Mouse (Mus musculus) E14TG2a.4 (cell line): ENCODE data around the gene Epb41l4b.

Source experiments
- H3K27me3 ChIP-seq: 2 replicates; pipeline ENCODE4 v1.6.1; 2014; ENCODE audit warnings: low read length, control low read depth; ENCODE audit not compliant: insufficient read depth
- H3K36me3 ChIP-seq: 2 replicates; pipeline ENCODE4 v1.6.1; 2014; ENCODE audit warnings: low read length, control low read depth; ENCODE audit not compliant: insufficient read depth
- H3K4me1 ChIP-seq: replicated peaks from 2 replicates; pipeline ENCODE4 v1.6.1; 2014; ENCODE audit warnings: low read depth, low read length, control low read depth
- H3K4me3 ChIP-seq: replicated peaks from 2 replicates; pipeline ENCODE4 v1.5.1; 2014; ENCODE audit warnings: mild to moderate bottlenecking, low read length
- H3K9me3 ChIP-seq: 2 replicates; pipeline ENCODE4 v1.6.1; 2014; ENCODE audit warnings: low read length, control low read depth
- CTCF ChIP-seq: conservative IDR thresholded peaks from 2 replicates; pipeline ENCODE4 v1.5.1; 2014; ENCODE audit warnings: low read length
- NANOG ChIP-seq: IDR thresholded peaks from 2 replicates; pipeline ENCODE4 v1.6.1; 2014; ENCODE audit warnings: borderline replicate concordance, low read length, mixed read lengths
- POU5F1 ChIP-seq: IDR thresholded peaks from 2 replicates; pipeline ENCODE4 v1.6.1; 2014; ENCODE audit warnings: low read length, borderline replicate concordance

The Epb41l4b gene

DNA sequence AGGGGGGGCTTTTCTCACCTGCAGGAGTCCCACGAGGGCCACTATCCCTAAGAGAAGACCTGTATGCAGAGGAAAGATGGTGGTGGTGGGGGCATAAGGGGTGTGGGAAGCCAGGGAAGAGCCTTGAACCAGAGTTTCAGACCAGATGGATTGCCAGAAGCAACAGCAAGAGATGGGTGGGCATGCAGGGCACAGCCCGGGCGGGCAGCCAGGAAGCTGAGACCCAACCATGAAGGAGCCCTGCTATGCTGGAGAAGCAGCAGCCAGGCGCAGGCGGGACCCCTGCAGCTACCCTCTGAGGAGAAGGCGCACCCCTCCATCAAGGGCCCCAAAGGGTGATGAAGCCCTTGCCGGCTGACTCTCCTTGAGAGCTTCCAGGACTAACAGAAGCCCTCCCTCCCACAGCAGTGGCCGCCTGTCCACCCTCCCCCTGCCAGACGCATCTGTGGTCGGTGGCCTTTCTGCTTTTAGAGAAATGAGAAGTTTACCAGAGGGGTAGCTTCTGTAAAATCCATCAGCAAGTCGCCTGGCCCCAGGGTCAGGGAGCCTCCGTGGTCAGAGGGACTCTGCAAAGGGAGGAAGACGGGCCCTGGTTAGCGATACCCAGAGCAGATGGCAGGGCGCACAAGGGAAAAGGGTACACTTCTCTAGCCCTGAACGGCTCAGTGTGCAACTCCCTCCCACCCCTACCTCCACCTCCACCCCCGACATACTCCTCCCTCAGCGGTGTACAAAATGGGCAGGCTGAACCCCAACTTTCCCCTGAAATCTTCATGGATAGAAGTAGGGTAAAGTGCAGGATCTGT lies 126.7 kb downstream of the Epb41l4b start:
- TF ChIP-seq POU5F1 (no peak), CTCF (no peak)
- peak overlapping the region; percentile 59 for H3K4me3 ChIP-seq
- no peaks in the 10 kb centered on the region for H3K9me3 ChIP-seq
- H3K27me3 ChIP-seq = peaks cover 25% of the 10 kb centered on the region
- peaks cover 8% of the 10 kb centered on the region; the same call in 1 of the 2 replicates for H3K4me1 ChIP-seq
- H3K36me3 ChIP-seq = no peaks in the 10 kb centered on the region

DNA sequence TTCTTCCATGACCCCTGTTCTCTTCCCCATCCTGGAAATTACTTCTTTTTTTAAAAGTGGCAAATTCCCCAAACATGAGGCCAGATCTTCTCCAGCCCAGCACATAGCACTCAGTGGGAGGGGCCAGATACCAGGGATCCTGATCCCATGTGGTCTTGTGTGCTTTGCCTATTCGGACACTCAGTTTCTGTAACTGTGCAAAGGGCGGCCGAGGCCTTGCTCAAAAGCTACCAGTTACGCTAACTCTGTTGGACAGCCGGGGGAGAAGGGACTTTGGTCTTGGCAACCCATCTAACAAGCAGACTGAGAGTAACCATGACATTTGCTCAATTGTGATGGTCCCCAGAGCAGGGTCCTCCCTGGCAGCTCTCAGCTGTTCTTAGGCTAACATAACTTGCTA lies 128.2 kb downstream of the Epb41l4b start:
- TF ChIP-seq POU5F1 (no peak), NANOG (no peak), CTCF (no peak)
- Histone ChIP-seq H3K4me1 (peaks cover 14% of the 10 kb centered on the region), H3K36me3 (no peaks in the 10 kb centered on the region), H3K9me3 (no peaks in the 10 kb centered on the region), H3K27me3 (peaks cover 34% of the 10 kb centered on the region), H3K4me3 (no peak overlapping the region)

DNA sequence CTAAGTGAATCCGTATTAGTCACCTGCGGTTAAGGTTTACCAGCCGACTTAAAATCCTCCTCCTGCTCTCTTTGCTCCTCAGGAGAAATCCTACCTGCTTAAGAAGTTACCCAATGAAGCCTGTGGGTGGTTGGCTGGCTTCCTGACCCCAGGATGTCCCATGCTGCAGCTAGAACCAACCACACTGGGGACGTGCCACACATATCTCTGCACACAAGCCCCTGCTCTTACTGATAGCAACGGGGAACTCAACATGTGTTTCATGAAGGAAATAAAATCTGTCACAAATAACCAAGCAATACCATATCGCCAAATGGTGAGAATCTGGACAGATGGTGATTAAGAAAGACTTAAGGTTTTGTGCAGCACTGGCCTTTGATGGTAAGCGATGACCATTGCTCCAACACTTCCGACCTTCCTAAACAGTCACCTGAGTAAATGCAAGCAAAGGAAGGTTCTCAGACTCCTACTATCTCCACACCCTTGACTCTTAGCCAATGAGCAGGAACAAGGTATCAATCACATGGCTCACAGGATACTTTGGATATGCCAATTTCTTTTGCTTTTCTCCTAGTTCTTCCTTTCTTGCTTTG lies 131.7 kb downstream of the Epb41l4b start:
- Histone ChIP-seq H3K4me3 (no peak overlapping the region), H3K4me1 (peaks cover 10% of the 10 kb centered on the region), H3K9me3 (no peaks in the 10 kb centered on the region), H3K36me3 (no peaks in the 10 kb centered on the region), H3K27me3 (peaks cover 40% of the 10 kb centered on the region)
- TF ChIP-seq CTCF = no peak
- no peak for TF ChIP-seq POU5F1
- no peak for TF ChIP-seq NANOG

DNA sequence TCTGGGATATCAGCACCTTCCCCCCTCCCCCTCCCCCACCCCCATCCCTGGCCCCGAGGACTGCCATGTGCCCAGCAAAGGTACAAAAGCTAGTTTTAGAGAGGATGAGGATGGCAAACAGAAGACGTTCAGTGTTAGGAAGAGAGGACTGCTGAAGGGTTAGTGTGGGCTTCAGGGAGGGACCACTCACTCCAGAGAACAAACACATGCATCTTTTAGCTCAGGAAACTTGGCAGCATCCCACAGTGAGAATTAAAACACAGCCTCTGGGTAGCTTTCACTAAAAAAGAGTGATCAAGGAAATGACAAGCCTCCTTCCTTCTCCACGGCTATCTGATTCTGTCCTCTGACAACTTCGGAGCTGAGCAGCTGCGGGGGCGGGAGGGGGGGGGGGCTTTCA lies 132.3 kb downstream of the Epb41l4b start:
- Histone ChIP-seq H3K9me3 (no peaks in the 10 kb centered on the region), H3K4me1 (peaks cover 6% of the 10 kb centered on the region), H3K4me3 (no peak overlapping the region), H3K36me3 (no peaks in the 10 kb centered on the region), H3K27me3 (peaks cover 39% of the 10 kb centered on the region)
- no peak for TF ChIP-seq NANOG
- no peak for TF ChIP-seq POU5F1
- no peak for TF ChIP-seq CTCF

DNA sequence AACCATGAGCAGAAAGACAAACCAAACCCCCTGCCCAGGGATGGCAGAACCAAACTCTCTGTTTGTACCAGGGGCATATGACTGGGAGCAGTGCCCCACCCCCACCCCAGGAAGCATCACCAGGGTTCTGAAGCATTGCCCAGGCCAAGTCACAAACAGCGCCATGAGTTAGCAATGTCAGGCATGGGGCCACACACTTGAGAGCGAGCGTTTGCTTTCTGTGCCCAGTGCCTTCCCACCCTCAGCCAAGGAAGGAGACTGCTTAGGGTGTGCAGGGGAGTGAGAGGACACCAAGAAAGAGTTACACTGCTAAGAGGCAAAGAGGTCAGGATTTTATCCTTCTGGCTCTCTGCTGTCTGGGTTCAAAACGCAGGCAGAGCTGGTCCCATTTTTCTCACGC lies 132.8 kb downstream of the Epb41l4b start:
- TF ChIP-seq NANOG = no peak
- no peak for TF ChIP-seq CTCF
- TF ChIP-seq POU5F1 = no peak
- Histone ChIP-seq H3K36me3 (no peaks in the 10 kb centered on the region), H3K27me3 (peaks cover 36% of the 10 kb centered on the region), H3K9me3 (no peaks in the 10 kb centered on the region), H3K4me3 (no peak overlapping the region), H3K4me1 (peaks cover 6% of the 10 kb centered on the region)

DNA sequence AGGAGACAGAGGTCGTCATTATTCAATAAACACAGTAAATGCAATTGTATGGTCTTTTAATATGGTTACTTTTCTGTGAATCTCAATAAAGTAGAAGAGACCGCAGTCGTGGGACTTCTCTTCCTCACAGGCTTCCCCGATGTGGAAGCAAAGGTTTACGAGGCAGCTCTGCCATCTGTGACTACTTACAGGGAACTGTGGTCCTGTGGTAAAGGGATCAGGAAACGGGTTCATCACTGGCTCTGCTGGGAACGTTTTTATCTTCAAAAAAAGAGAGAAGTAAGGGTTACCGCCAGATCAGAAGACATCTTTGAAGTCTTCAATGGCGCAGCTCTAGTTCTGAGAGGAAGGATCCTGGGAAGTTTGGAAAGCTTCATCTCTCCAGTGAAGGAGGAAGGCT lies 135.5 kb downstream of the Epb41l4b start:
- Histone ChIP-seq H3K9me3 (no peaks in the 10 kb centered on the region), H3K36me3 (no peaks in the 10 kb centered on the region), H3K4me3 (no peak overlapping the region), H3K27me3 (peaks cover 34% of the 10 kb centered on the region), H3K4me1 (peaks cover 7% of the 10 kb centered on the region)
- no peak for TF ChIP-seq NANOG

DNA sequence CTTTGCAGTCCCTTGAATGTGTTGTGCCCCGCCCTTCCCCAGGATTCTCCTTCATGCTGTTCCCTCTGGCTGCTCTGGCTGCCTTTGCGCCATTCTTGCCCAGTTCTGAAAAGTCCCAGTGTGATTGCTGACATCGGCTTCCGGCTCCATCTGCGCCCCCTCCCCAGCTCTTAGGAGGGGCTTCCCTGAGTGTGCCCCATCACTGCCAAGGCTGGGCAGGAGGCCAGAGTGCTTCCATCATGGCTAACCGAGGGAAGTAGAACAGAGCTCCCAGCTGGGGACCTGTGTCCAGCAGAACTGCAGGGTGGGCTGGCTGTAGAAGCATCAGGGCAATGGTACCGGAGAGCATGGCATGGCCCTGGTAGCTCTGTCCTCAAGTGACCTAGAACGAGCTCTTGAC lies 138.2 kb downstream of the Epb41l4b start:
- peaks cover 18% of the 10 kb centered on the region for H3K27me3 ChIP-seq
- H3K4me1 ChIP-seq = 0 out of 2 replicates have a peak, but pooled peaks cover 5% of the 10 kb centered on the region
- H3K9me3 ChIP-seq = no peaks in the 10 kb centered on the region
- H3K4me3 ChIP-seq = no peak overlapping the region
- no peak for TF ChIP-seq POU5F1
- TF ChIP-seq NANOG = no peak
- TF ChIP-seq CTCF = no peak
- H3K36me3 ChIP-seq = no peaks in the 10 kb centered on the region

DNA sequence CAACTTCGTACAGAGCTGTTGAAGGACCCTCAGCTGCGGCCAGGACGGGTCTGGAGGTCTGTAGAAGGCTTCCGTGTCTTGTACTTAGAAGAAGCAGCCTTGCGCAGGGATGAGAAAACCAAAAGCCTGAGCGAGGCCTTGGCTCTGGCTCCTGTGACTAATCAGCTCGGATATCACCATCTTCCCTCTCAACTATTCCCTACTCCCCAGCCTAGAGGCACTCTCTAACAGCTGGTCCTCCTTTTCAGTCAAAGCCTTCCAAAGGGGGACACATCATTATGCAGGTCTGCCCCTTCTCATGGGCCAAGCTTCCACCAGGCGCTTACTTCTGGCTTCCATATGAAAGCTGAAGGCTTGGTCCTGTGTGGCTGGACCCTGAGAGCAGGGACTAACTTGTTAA lies 139.4 kb downstream of the Epb41l4b start:
- H3K4me3 ChIP-seq = no peak overlapping the region
- no peaks in the 10 kb centered on the region for H3K9me3 ChIP-seq
- no peak for TF ChIP-seq POU5F1
- TF ChIP-seq CTCF = no peak
- no peak for TF ChIP-seq NANOG
- H3K36me3 ChIP-seq = no peaks in the 10 kb centered on the region
- 0 out of 2 replicates have a peak, but pooled peaks cover 5% of the 10 kb centered on the region for H3K4me1 ChIP-seq
- peaks cover 12% of the 10 kb centered on the region for H3K27me3 ChIP-seq

DNA sequence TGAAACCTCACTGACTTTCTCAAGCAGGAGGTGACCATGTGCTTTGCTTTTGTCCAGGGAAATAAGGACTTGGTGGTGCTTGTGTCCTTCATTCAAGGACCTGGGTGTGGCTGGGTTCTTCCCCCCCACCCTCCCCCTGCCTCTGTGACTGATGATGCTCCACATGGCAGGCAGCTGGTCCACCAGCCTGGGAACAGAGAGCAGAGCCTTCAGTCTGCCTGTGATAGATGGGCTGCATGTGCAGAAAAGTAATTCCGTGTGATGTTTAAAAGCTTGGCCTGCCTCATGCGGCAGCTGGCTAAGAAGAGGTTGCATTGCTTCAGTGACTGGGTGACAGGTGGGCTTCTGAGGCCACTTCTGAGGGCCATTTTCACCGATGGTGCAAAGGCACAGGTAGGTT lies 140.5 kb downstream of the Epb41l4b start:
- Histone ChIP-seq H3K27me3 (peaks cover 12% of the 10 kb centered on the region), H3K36me3 (no peaks in the 10 kb centered on the region), H3K4me3 (no peak overlapping the region), H3K9me3 (no peaks in the 10 kb centered on the region), H3K4me1 (0 out of 2 replicates have a peak, but pooled peaks cover 5% of the 10 kb centered on the region)
- TF ChIP-seq CTCF = no peak
- TF ChIP-seq NANOG = no peak
- no peak for TF ChIP-seq POU5F1
